Mouse (Mus musculus) embryo, embryonic 10 days (tissue): ENCODE measurements around the gene Tmem217.

ENCODE experiments used
- DNase-seq: peaks from one replicate; pipeline ENCODE4 v3.0.0-alpha.2; 2015; ENCODE audit warnings: low spot score

Tmem217 gene

GRCm38 (mm10) chr17:29488257-29488977, 63.8 kb downstream of the Tmem217 start:
- no peak for DNase-seq

- no peak for DNase-seq
Measured at GRCm38 (mm10) chr17:29485336-29486233, 66.6 kb downstream of the Tmem217 start.

GRCm38 (mm10) chr17:29484431-29484830, 67.8 kb downstream of the Tmem217 start:
- DNase-seq: no peak

GRCm38 (mm10) chr17:29483282-29483681, 68.9 kb downstream of the Tmem217 start:
- no peak for DNase-seq

GRCm38 (mm10) chr17:29482632-29483031, 69.6 kb downstream of the Tmem217 start:
- DNase-seq: no peak

- no peak for DNase-seq
Measured at GRCm38 (mm10) chr17:29480256-29480655, 71.9 kb downstream of the Tmem217 start.

- no peak for DNase-seq
Measured at GRCm38 (mm10) chr17:29478271-29478670, 73.9 kb downstream of the Tmem217 start.

- no peak for DNase-seq
Measured at GRCm38 (mm10) chr17:29477357-29477756, 74.8 kb downstream of the Tmem217 start.

GRCm38 (mm10) chr17:29476461-29476860, 75.7 kb downstream of the Tmem217 start:
- DNase-seq: no peak
